In the genomic region with DNA sequence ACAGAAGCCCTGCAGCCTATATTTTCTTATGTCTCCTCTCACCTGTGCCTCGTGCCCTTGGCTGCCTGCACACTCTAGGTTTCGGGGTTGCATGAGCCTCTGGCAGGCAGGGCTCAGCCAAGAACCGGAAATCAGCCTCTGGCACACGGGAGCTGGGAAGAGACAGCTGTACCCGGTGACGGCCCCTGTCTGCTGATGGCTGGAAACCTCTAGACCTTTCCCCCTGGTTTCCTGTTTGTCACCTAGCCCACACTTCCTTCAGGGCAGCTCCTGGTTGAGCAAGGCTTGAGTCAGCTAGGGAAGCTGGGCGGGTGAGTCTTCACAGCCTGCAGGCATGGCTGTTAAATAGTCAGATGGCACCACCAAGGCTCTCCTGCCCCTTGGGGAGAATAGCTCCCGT, we compare ENCODE assay signal across 7 mouse cellular contexts. TPM values are rescaled to one million over a fixed set of nuclear protein-coding genes. Genes with fewer than 3 reads are reported as not detected.
DNase-seq lines count a peak whose midpoint lies in the region; ATAC-seq and TF ChIP-seq lines count a peak whose summit lies in the region.

No protein-coding gene starts in this region.

- DNase-seq in 3T3-L1 (ENCODE audit: low read depth, low spot score): peak; percentile 90
- peak; percentile 64 for DNase-seq in thymus, postnatal 14 days
- DNase-seq in embryo, embryonic 10 days (ENCODE audit: low spot score): no peak
- no peak for DNase-seq in left cerebral cortex, adult 8-10 months (ENCODE audit: low spot score in 2 of 2)

- H3K4me3 ChIP-seq in C2C12 (ENCODE audit: insufficient read depth, poor library complexity, severe bottlenecking): no peak overlapping the region
- H3K4me3 ChIP-seq in heart, embryonic 16.5 days (ENCODE audit: low read length): no peak overlapping the region
- H3K4me3 ChIP-seq in liver, embryonic 16.5 days (ENCODE audit: low read depth, low read length): no peak overlapping the region; the same call in 1 of the 2 replicates

- H3K9me3 ChIP-seq in heart, embryonic 16.5 days (replicated peaks; ENCODE audit: control insufficient read depth, low read length): no peaks in the 10 kb centered on the region
- no peaks in the 10 kb centered on the region for H3K9me3 ChIP-seq in liver, embryonic 16.5 days (replicated peaks; ENCODE audit: control insufficient read depth, low read length)

- H3K4me1 ChIP-seq in heart, embryonic 16.5 days (ENCODE audit: control insufficient read depth, insufficient read depth, low read length): peaks cover 73% of the 10 kb centered on the region
- peaks cover 73% of the 10 kb centered on the region for H3K4me1 ChIP-seq in liver, embryonic 16.5 days (ENCODE audit: control insufficient read depth, low read depth, low read length)

- no peak for ATAC-seq in heart, embryonic 16.5 days (replicated peaks; ENCODE audit: extremely low read depth, insufficient read depth, low FRiP score)
- ATAC-seq in liver, embryonic 16.5 days (ENCODE audit: low read depth): no peak

- peaks cover 24% of the 10 kb centered on the region for H3K79me3 ChIP-seq in C2C12 (ENCODE audit: low read depth)

- WGBS in heart, embryonic 16.5 days: 36% methylated on average over 8 of the region's 8 CpGs
- WGBS in liver, embryonic 16.5 days (ENCODE audit: insufficient replicate concordance): 15% methylated on average over 8 of the region's 8 CpGs

- H3K27me3 ChIP-seq in C2C12 (ENCODE audit: control insufficient read depth, insufficient read depth, insufficient read length): no peaks in the 10 kb centered on the region
- H3K27me3 ChIP-seq in heart, embryonic 16.5 days (ENCODE audit: control insufficient read depth, insufficient read depth, low read length): no peaks in the 10 kb centered on the region
- H3K27me3 ChIP-seq in liver, embryonic 16.5 days (ENCODE audit: control insufficient read depth, insufficient read depth, low read depth, low read length): no peaks in the 10 kb centered on the region

- H3K9ac ChIP-seq in heart, embryonic 16.5 days (ENCODE audit: low read length): peak overlapping the region; percentile 49
- H3K9ac ChIP-seq in liver, embryonic 16.5 days (ENCODE audit: low read depth, low read length): no peak overlapping the region

- peaks cover 77% of the 10 kb centered on the region for H3K79me2 ChIP-seq in C2C12 (ENCODE audit: control insufficient read depth, insufficient read depth)

- no peak overlapping the region for H3ac ChIP-seq in C2C12 (ENCODE audit: control insufficient read depth, insufficient read length, low read depth)

- H3K4me2 ChIP-seq in heart, embryonic 16.5 days (ENCODE audit: low read depth, low read length): peak overlapping the region; percentile 33
- H3K4me2 ChIP-seq in liver, embryonic 16.5 days (ENCODE audit: low read depth, low read length): 0 out of 2 replicates have a peak overlapping the region, but pooled peaks have one; percentile 30

- TF ChIP-seq CTCF in C2C12 (IDR thresholded peaks at IDR 0.05; ENCODE audit: control insufficient read depth, insufficient read depth, insufficient read length): no peak

- H3K36me3 ChIP-seq in C2C12 (ENCODE audit: control insufficient read depth, insufficient read depth): no peaks in the 10 kb centered on the region
- H3K36me3 ChIP-seq in heart, embryonic 16.5 days (ENCODE audit: control insufficient read depth, insufficient read depth): no peaks in the 10 kb centered on the region
- no peaks in the 10 kb centered on the region for H3K36me3 ChIP-seq in liver, embryonic 16.5 days (ENCODE audit: control insufficient read depth, insufficient read depth)

- peak overlapping the region; percentile 79 for H3K27ac ChIP-seq in heart, embryonic 16.5 days (ENCODE audit: low read length)
- H3K27ac ChIP-seq in liver, embryonic 16.5 days (ENCODE audit: low read length): peak overlapping the region; percentile 65

TF ChIP-seq in C2C12, 6 proteins besides CTCF, POLR2A, EP300 and RAD21:
- TF ChIP-seq MAX (IDR thresholded peaks at IDR 0.05) (peak; percentile 15), CEBPB (IDR thresholded peaks at IDR 0.05; ENCODE audit: low read depth) (peak; percentile 75), USF1 (IDR thresholded peaks at IDR 0.05; ENCODE audit: low read depth) (no peak), MYOD1 (IDR thresholded peaks at IDR 0.05; ENCODE audit: control insufficient read depth, insufficient read length, low read depth) (peak; percentile 70)
TF ChIP-seq in C2C12: peak in this region for 3.

RNA-seq across cellular contexts. Expression of a gene that starts 24.4 kb away (rescaled TPM):
- polyA plus RNA-seq in C2C12 (2012; fragmentation: generic; extraction: Trizol): 5,791 TPM
- polyA plus RNA-seq in heart, embryonic 16.5 days (2015; fragmentation: Nextera tagmentation; extraction: Ambion mirVana): 1,003 and 1,029 TPM in 2 replicates
- 919 and 997 TPM in 2 replicates for polyA plus RNA-seq in liver, embryonic 16.5 days (2015; fragmentation: Nextera tagmentation; extraction: Ambion mirVana)
- 100 to 1,000 TPM; 188 to 223 (median 203) TPM for total RNA-seq in left cerebral cortex, adult 8-10 months (2022)

RNA-seq across cellular contexts. Expression of a gene that starts 28.4 kb away (rescaled TPM):
- polyA plus RNA-seq in C2C12 (2012; fragmentation: generic; extraction: Trizol): 46.8 TPM
- 39.1 and 40.6 TPM in 2 replicates for polyA plus RNA-seq in heart, embryonic 16.5 days (2015; fragmentation: Nextera tagmentation; extraction: Ambion mirVana)
- polyA plus RNA-seq in liver, embryonic 16.5 days (2015; fragmentation: Nextera tagmentation; extraction: Ambion mirVana): 17.2 and 19.1 TPM in 2 replicates
- total RNA-seq in left cerebral cortex, adult 8-10 months (2022): 10 to 100 TPM; 18.3 to 27.8 (median 22.9) TPM

RNA-seq across cellular contexts. Expression of a gene that starts 30.2 kb away (rescaled TPM):
- polyA plus RNA-seq in C2C12 (2012; fragmentation: generic; extraction: Trizol): 46.2 TPM
- polyA plus RNA-seq in heart, embryonic 16.5 days (2015; fragmentation: Nextera tagmentation; extraction: Ambion mirVana): 20.9 and 27.6 TPM in 2 replicates
- polyA plus RNA-seq in liver, embryonic 16.5 days (2015; fragmentation: Nextera tagmentation; extraction: Ambion mirVana): 14.1 and 14.8 TPM in 2 replicates
- 10 to 100 TPM; 60.7 to 71.6 (median 61.4) TPM for total RNA-seq in left cerebral cortex, adult 8-10 months (2022)

RNA-seq across cellular contexts. Expression of a gene that starts 50.3 kb away (rescaled TPM):
- 9.2 TPM for polyA plus RNA-seq in C2C12 (2012; fragmentation: generic; extraction: Trizol)
- polyA plus RNA-seq in heart, embryonic 16.5 days (2015; fragmentation: Nextera tagmentation; extraction: Ambion mirVana): 18.7 and 24.0 TPM in 2 replicates
- 4.6 and 6.5 TPM in 2 replicates for polyA plus RNA-seq in liver, embryonic 16.5 days (2015; fragmentation: Nextera tagmentation; extraction: Ambion mirVana)
- total RNA-seq in left cerebral cortex, adult 8-10 months (2022): 10 to 100 TPM; 27.1 to 38.6 (median 33.1) TPM

Comparison
In these comparisons a context has a peak if more than half of its experiments do, and no peak if none do; other contexts are left out.
1. DNase-seq: peak in 3T3-L1 (single experiment) and thymus, postnatal 14 days (single experiment); none in embryo, embryonic 10 days (single experiment) and left cerebral cortex, adult 8-10 months (0 of 2).